Mouse (Mus musculus): ENCODE results near the gene Rab40b. TPM values are rescaled to one million over a fixed set of nuclear protein-coding genes. Genes with fewer than 3 reads are reported as not detected.
A peak's percentile ranks its signal among the peaks of the same experiment; 100 is the strongest.
"Not testable (repeated sequence)": the region's sequence is repeated elsewhere in the genome, so short reads cannot be mapped to it uniquely, and the experiment has no call there.

Rab40b gene
- total RNA-seq, 2 experiments from 2014 or later = 46.1 to 58.1 TPM

DNA sequence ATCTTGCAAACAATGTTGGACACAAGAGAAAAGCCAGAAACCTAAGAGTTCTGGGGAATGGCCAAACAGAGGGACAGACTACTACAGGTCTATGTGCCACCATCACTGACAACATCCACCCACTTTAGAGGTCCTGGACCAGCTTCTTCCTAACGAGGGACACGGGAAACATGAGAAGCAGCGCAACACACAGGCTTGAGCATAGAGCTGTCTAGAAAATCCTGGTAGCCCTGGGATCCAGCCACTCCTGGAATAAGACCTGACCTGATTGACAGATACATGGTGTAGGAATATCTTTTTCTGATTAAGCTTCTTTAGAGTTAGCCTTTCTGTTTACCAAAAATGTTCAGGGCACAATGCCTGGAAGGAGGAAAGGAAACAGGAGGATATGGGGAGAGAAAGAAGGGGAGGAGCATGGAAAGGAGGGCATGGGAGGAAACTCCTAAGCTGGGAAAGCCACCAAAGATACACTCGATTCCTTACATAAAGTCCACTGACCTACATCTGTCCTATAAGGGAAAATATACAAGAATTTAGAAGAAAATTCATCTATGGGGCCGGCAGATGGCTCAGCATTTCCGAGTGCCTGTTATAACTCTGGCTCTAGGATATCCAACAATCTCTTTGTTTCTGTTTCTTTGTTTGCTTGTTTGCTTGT is 17.6 kb downstream of the Rab40b start:
- intact Hi-C loops (cut with DNase I) = loop anchor here (5.0 kb wide), 1 partner anchor 52 kb away; the partner anchor contains the start of gene Fn3krp
- DNase-seq (ENCODE audit: low spot score in 2 of 2) = peak in 1 of 2 experiments; percentile 59

DNA sequence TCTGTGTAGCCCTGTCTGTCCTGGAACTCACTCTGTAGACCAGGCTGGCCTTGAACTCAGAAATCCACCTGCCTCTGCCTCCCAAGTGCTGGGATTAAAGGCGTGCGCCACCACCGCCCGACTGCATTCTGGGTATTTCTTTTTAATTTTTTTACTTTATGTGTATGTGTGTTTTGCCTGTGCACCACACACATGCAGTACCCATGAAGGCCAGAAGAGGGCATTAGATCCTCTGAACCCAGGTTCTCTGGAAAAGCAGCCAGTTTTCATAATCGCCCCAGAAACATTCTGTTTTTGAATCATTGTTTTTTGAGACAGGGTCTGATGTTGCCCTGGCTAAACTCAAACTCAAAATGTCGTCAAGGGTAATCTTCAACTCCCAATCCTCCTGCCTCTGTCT is 18.4 kb downstream of the Rab40b start:
- peak in 1 of 2 experiments; percentile 39 for DNase-seq (ENCODE audit: low spot score in 2 of 2)
- intact Hi-C loops (cut with DNase I) = loop anchor here (5.0 kb wide), 1 partner anchor 53 kb away; the partner anchor contains the start of gene Fn3krp

DNA sequence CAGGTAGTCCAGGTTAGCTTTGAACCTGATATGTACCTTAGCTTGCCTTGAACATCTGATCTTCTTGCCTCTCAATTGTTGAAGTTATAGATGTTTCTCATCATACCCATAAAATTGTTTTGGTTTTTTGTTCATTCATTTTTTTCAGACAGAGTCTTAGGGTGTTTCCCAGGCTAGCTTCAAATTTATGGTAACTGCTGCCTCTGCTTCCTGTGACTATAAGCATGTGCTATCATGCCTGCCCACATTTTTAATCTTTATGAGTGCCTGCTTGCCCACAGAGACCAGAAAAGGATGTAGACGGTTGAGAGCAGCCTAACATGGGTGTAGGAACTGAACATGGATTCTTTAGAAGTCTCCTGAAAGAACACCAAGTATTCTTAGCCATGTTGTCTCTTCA is 19.3 kb downstream of the Rab40b start:
- intact Hi-C loops (cut with DNase I) = no loop called here
- DNase-seq (ENCODE audit: low spot score in 2 of 2) = no peak

DNA sequence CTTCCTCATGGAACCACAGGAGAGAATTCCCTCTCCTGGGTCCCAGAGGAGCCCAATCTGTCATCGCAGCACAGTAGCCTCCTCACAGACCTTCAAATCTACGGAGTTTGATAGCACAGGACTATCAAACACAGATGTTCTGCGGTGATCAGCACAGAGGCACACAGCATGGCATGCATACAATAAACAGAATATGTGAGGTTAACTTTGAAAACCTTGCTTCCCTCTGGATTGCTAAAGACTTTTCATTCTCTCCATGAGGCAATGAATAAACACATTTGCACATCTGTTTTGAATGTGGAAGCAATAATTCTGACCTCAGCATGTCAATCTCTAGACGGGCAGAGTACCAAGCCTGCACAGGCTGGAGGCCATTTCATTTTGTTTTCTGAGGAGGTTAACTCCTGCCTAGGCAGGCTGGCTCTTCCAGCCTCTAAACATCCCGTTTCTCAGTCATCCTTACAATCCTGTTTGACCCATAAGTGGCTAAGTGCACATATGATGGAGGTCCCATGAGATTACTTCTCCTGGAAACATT is 20.8 kb downstream of the Rab40b start:
- intact Hi-C loops (cut with DNase I) = no loop called here

DNA sequence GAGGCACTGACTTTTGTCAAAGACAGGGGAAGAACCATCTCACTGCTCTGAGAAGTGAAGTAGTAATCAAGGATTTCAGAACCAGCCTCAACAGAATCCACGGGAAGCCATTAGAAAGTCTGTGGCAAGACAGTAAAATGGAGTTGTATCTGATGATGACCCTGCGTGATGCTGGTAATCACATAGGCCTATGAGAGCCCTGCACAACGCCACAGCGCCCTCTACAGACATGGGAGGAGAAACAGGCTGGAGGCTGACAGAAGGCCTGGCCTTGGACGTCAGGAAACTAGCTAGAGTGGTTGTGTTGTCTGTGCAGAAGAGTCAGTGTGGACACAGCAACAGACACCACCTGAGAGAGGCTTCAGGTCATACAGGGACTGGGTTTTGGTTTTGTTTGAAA is 25.8 kb downstream of the Rab40b start:
- intact Hi-C loops (cut with DNase I) = no loop called here
- peak in 1 of 2 experiments; percentile 32 for DNase-seq (ENCODE audit: low spot score in 2 of 2)

More for the DNA sequence above, 20.8 kb downstream of the Rab40b start:
- DNase-seq (ENCODE audit: low spot score in 2 of 2) = no peak

DNA sequence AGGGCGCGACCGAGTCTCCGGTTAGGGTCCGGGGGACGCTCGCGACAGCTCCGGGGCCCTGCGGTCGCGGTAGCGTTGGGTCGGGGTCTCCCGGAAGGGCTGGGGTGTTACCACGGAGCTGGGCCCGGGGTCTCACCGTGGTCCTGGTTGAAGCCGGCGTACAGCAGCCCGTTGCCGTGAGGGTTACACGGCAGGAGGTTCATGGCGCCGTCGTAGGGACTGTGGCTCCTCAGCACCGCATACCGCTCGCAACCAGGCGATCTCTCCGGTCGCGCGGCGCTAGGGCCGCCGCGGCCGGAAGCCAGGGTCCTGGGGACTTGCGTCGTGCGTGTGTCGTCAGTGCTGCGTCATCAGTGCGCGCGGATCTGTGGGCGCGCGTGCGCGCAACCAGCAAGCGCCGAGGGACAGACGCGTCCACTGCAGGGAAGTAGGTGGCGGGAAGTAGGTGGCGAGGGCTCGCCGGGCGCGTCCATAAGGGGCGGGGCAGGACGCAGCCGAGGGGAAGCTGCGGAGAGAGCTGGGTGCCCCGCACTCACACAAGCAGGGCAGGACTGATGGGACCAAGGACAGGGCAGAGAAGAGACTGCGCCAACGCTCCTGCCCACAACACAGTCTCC is 33.9 kb downstream of the Rab40b start, which contains the start of gene Wdr45b:
Wdr45b (minus strand) TSS at position 355 of the 617 bp plus-strand sequence.
- intact Hi-C loops (cut with DNase I) = loop anchor here (5.0 kb wide), 1 partner anchor 68 kb away; the partner anchor contains the start of gene Fn3krp
- peak; percentile 99 for DNase-seq (ENCODE audit: low spot score in 2 of 2)

DNA sequence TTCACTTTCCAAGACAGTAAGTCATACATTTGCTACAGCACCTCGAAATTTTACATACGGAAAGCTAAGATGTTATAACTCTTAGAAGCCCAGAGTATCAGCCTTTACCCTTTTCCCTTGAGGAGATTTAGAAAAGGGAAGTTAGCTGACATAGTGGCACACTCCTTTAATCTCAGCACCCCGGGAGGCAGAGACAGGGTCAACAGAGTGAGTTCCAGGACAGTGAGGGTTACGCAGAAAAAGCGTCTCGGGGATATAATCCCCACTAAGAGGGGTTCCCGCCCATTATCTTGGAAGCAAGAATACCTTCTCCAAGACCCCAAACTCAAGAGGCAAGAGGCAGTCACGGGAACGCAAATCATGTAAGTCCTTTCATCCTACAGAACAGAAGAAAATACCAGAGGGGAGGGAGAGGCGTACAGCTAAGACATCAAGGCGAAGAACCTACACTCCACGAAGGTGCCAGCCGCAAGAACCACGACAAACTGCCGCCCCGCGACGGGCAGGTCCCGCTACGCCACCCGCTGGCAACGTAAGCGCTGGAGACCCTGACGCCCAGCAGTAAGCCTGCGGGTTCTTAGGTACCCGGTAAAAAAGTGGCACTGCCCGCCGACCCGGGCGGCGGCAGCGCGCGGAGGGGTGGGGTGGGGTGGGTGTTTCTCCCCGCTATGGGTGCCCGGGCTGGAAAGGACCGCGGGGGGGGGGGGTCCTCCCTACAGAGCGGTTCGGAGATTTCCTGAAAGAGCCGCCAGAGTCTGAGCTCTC is 34.5 kb downstream of the Rab40b start:
- peak; percentile 31 to 36 for DNase-seq (ENCODE audit: low spot score in 2 of 2)
- intact Hi-C loops (cut with DNase I) = loop anchor here (5.0 kb wide), 1 partner anchor 69 kb away; the partner anchor contains the start of gene Fn3krp

DNA sequence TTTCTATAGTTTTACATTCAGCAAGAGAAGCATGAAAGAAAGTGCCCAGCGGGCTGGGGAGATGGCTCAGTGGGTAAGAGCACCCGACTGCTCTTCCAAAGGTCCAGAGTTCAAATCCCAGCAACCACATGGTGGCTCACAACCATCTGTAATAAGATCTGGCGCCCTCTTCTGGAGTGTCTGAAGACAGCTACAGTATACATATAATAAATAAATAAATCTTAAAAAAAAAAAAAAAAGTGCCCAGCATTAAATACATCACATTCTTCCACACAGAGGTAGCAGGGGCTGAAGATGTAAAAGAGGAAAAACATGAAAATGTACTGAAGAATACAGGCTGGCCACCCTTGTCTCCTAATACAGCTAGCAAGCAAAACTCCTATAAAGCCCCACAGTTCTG is 39.3 kb downstream of the Rab40b start:
- intact Hi-C loops (cut with DNase I) = not testable (repeated sequence)

DNA sequence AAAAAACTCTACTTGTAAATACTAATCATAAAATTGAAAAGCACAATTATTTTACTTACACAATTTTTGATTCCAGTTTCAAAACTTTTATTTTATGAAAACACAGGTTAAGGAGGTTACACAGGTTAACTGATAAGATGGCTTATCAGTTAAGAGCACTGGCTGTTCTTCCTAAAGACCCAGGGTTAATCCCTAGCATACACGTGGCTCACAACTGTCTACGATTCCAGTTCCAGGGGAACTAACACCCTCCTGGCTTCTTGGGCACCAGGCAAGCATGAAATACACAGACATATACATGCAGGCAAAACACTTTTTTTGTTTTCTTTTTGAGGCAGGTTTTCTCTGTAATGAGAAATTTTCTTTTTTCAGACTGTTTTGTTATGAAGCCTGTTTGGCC is 39.9 kb downstream of the Rab40b start:
- intact Hi-C loops (cut with DNase I) = no loop called here

More for the DNA sequence above, 39.3 kb downstream of the Rab40b start:
- DNase-seq (ENCODE audit: low spot score in 2 of 2) = not testable (repeated sequence)

DNA sequence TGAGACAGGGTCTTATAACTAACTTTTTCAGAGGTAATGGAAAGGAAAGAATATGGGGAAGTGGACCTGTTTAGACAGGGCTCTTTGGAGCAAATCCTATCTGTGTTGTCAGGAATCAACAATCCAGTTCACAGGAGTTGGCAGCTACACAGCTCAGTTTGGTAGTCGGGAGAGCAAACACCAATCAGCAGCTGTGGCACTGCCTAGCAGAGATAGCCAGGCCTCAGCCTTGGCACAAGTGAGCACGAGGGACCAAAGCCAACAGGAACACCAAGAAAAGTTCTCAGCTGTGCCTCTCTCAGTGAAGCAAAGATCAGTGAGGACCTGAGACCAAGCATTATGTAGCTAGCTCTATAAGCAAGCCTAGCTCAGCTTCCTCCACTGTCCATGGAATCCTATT is 41.0 kb downstream of the Rab40b start:
- intact Hi-C loops (cut with DNase I) = no loop called here
- no peak for DNase-seq (ENCODE audit: low spot score in 2 of 2)

More for the DNA sequence above, 39.9 kb downstream of the Rab40b start:
- no peak for DNase-seq (ENCODE audit: low spot score in 2 of 2)

DNA sequence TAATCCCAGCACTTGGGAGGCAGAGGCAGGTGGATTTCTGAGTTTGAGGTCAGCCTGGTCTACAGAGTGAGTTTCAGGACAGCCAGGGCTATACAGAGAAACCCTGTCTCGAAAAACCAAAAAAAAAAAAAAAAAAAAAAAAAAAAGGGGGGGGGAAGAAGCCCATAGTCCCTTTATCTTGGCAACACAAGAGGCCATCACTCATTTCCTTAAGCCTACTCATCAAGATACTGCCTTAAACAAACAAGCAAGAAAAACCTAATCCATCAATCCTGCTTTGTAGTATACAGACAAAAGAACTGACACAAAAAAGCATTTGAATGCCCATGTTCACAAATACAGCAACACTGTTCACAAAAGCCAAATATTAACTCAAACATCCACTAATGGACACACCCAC is 45.6 kb downstream of the Rab40b start:
- intact Hi-C loops (cut with DNase I); DNase-seq (ENCODE audit: low spot score in 2 of 2): not testable (repeated sequence)

DNA sequence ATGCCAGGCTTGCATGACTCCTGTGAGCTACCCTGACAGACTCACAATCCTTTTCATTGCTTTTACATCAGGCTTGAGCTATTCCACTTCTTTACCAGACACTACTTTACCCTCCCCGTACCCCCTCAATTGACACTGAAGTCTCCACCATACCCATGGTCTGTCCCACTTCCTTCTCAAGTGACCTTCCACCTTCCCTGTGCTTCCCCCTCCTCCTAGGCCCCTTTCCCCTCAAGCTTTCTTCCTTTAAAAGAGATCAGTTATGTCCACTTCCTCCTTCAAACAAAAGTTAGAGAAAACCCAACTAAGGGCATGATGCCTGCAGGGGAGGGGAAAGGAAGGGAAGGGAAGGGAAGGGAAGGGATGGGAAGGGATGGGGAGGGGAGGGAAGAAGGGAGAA is 47.8 kb downstream of the Rab40b start:
- intact Hi-C loops (cut with DNase I) = no loop called here
- no peak for DNase-seq (ENCODE audit: low spot score in 2 of 2)

DNA sequence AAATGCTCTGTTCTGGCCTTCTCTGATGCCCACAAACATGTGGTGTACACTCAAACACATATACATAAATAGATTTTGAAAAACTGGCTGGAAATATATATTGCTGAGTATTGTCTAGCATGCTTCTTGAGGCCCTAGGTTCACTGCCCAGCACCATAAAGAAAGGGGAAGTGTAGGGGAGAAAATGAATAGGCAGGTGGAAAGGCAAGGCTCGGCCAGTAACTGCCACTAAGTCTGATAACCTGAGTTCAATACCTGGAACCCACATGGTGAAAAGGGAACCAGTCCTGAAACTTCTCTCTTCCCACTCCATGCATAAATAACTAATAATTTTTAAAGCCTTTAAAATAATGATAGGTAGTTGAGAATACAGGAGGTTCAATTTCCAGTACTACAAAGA is 48.4 kb downstream of the Rab40b start:
- no peak for DNase-seq (ENCODE audit: low spot score in 2 of 2)
- intact Hi-C loops (cut with DNase I) = no loop called here

DNA sequence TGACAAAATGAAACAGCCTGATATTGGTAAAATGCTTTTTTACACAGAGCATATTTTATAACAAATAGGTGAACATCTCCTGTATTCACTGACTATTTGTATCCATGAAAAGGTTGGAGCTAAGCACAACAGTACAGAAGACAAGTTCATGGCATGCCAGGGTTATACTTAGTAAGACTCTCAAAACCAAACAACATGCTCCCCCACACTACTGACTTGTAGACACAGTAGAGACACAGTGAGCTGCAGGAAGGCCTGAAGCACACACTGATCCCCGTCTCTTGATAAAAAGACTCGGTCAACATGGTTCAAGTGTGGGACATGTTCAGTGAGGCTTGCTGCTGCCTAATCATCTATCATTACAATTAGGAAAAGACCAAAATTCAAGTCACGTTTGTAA is 56.4 kb downstream of the Rab40b start:
- intact Hi-C loops (cut with DNase I) = no loop called here
- DNase-seq (ENCODE audit: low spot score in 2 of 2) = no peak

DNA sequence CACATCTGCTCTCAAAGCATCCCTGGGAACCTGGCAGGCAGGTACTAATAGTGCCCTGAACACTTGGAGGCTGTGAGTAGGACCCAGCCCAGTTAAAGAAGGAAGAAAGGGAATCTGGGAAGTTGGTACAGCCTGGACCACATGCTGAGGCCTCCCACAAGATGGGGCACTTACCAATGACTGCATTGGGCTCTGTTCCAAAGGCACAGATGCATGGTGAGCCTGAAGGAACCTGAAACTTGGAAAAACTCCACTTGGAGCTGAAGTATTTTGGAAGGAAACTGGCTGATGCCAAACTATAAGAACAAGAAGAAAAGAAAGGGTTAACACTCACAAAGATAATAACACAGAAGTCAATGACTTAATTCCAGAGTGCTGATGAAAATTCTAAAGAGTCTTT is 59.4 kb downstream of the Rab40b start:
- intact Hi-C loops (cut with DNase I) = no loop called here
- DNase-seq (ENCODE audit: low spot score in 2 of 2) = peak in 1 of 2 experiments; percentile 54

DNA sequence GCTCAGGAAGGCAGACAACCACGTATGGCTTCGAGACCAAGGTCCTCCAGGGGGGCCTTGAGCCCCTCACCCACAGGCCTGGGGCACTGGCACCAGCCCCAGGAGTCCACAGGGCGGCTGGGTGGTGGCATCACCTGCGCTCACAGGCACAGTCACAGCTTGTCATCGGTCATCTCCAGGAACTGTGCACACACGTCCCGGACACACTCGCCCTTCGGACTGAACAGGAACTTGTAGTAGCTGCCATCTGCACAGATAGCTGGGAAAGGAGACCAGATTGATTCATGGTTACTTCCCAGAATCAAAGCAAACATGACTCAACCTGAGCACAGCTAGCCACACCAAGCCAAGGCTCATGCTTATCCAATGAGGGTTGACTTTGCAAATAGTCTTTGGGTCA is 59.8 kb downstream of the Rab40b start:
- DNase-seq (ENCODE audit: low spot score in 2 of 2) = no peak

DNA sequence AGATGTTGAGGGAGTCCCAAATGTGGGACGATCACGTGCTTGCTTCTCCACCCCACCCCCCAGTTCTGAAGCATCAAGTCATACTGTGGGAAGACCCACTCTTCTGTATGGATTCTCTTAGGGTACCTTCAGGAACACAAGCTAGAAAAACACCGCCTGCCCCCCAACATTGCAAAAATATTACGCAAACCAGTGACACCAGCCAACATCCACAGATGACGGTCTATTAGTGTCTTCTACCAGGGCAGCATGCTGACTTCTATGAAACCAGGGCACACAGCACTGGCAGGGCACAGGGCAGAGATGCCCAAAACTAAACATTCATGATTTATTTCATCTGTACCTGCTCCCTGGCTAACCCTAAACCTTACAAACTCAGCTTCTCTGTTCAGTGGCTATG is 61.4 kb downstream of the Rab40b start:
- no peak for DNase-seq (ENCODE audit: low spot score in 2 of 2)
- intact Hi-C loops (cut with DNase I) = no loop called here

More for the DNA sequence above, 59.8 kb downstream of the Rab40b start:
- intact Hi-C loops (cut with DNase I) = no loop called here

DNA sequence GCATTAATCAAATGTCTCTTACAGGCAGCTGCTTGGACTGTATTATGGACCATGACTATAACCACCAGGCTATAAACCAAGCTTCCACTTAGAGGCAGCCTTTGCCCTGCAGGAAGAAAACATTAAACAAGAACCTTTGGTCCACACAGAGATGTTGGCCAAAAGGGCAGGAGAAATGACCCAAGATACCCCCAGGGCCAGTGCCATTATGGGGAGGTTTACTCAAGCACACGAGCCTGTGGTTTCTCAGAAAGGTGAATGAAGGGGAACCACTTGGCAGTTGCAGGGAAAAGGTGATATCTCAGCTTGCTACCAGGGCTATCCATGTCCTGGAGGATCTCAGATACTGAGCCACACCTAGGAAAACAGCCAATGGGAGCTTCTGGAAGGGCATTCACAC is 62.0 kb downstream of the Rab40b start:
- intact Hi-C loops (cut with DNase I) = no loop called here
- no peak for DNase-seq (ENCODE audit: low spot score in 2 of 2)

DNA sequence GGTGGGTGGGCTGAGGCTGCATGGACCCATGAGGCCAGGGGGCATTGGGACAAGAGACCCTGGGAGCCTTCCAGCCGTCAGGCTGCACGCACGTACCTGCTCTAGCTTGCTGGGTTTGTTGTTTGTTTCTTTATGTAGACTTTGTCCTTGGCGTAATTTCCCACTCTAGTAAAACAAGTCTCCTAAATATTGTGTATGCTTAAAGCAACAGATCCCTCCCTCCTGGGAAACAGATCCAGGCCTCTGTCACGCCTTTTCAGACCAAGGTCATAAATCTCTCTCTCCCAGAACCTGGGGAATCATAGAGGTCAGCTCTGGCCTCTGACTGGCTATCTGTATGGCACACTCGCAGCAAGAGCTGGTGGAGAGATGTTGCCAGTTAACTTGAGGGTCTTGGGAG is 80.3 kb downstream of the Rab40b start:
- DNase-seq (ENCODE audit: low spot score in 2 of 2) = not testable (repeated sequence)
- intact Hi-C loops (cut with DNase I) = loop anchor here (2.0 kb wide), 1 partner anchor 15 kb away; no protein-coding TSS in a partner anchor

DNA sequence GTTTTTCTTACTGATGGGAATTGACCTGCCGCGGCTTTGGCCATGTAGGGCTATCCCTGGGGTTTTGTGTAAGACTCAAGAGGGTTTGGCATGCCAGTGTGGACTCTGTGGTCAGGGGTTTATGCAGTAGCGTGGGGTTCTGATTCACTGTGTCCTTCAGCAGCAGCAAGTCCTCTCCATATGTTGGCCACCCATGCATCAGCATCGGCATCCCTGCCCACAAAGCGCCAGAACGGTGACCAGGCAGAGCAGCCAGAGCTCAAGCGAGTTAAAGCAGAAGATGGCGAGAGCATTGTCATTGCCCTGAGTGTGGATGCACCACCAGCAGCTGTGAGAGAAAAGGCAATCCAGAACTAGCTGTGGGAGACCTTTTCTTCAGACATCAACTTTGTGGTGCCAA is 81.4 kb downstream of the Rab40b start:
- intact Hi-C loops (cut with DNase I) = loop anchor here (2.0 kb wide), 1 partner anchor 16 kb away; no protein-coding TSS in a partner anchor
- DNase-seq (ENCODE audit: low spot score in 2 of 2) = peak in 1 of 2 experiments; percentile 84
